Mouse (Mus musculus) spleen, postnatal 4 days (tissue): ENCODE results near the gene Gm21060.
"Not testable (repeated sequence)": the region's sequence is repeated elsewhere in the genome, so short reads cannot be mapped to it uniquely, and the experiment has no call there.

Source experiments
- DNase-seq, 2 experiments: peaks; one replicate each; pipeline ENCODE4 v3.0.0; 2022; ENCODE audit warnings: low spot score in 2 of 2

The Gm21060 gene

DNA sequence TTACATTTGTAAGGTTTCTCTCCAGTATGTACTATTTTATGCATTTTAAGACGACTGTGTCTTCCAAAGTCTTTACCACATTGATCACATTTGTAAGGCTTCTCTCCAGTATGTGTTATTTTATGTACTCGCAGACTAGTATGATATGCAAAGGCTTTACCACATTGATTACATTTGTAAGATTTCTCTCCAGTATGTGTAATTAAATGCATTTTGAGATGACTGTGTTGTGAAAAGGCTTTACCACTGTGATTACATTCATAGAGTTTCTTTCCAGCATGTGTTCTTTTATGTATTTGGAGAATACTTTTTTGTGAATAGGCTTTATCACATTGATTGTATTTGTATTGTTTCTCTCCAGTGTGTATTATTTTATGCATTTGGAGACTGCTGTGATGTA, at the start of gene Gm21060:
TSS of gene Gm21060 (minus strand) at position 101 of the 400 bp plus-strand sequence.
- DNase-seq: no peak

DNA sequence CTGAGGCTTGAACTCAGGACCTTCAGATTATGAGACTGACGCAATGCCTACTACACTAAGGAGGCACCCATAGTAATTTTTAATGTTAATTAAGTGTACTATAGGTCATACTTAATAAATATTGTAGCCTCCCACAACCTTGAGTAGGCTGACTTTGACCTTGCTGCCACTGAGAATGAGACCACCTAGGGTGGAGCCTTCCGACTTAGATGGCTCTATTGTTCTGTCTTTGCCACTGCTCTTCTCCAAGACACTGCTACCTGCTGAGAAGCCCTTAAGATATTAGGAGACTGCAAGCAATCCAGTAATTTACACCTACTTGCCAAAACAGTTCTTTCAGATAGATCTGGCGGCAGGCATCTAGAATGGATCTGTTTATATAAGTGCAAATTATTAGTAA, 24.0 kb upstream of the Gm21060 start:
- DNase-seq: not testable (repeated sequence)

GRCm38 (mm10) chr19:61313185-61313584, 16.3 kb upstream of the Gm21060 start:
- not testable (repeated sequence) for DNase-seq

DNA sequence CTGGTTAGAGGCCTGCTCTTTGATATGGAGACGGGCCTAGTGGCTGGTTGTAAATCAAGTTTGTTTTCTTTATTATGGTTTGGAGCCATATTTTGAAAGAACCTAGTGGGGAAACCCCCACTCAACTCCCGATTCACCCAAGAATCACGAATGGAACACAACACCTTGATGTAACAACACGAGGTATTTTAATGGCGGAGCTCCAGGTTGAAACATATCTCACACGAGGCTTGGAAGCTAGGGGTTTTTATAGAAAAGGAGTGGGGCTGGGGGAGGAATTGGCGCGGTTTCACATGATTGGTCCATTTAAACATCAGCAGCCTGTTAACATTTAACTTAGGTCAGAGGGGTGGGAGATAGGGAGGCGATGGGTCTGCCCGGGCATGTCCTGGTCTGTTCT, 15.5 kb upstream of the Gm21060 start:
- DNase-seq: not testable (repeated sequence)

DNA sequence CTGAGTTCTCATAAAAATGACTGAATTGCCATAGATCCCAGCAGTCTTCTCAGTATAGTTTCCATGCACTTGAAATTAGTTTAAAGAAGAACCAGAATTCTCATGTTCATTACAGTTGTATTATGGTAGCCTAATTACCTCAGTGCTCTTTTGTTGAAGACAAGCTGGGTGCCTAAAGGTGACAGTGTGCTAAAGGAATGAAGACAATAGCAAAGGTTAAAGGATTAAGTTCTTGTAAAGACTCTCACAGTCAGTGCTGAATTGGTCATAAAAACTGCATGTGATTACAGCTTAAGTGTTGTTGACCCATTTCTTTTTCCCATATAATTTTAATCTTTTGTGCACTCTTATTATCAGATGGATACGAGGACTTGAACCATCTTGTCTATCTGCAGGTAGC, 11.2 kb upstream of the Gm21060 start:
- not testable (repeated sequence) for DNase-seq

- DNase-seq: not testable (repeated sequence)
Measured at GRCm38 (mm10) chr19:61285033-61285432, 11.8 kb downstream of the Gm21060 start.

DNA sequence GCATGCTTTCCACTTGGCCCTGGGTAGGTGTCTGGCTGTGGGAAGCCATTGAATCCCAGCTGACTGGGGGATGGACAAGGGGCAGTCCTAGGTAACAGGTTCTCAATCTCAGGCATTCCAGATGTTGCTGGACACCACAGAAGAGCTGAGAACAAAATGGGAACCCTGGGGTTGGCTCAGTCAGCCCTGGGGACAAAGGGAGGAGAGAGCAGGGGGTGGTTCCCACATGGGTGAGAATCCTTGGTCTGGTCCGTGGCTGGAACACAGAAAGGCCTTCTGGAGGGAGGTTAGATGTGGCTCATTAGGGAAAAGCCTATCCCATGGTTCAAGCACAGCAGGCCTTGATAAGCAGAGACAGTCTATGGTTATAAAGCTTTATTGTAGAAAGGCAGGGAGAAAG, 13.3 kb downstream of the Gm21060 start:
- DNase-seq: no peak

DNA sequence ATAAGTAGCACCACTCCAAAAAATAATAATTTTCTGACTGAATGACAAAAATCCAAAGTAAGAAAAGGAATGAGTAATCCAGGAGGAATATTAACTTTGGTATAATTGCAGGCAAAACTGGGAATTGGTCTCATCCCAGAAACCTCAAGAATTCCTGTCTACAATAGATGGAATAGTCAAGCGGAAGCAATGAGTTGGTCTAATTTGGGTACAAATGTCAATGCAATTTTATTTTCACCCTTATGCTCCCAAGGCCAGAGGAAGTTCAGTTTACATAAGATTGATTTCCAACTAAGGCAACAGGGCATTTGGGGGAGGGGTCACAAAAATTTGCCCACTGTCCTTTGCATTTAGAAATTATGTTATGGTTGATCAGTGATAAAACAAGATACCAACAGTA, 21.4 kb downstream of the Gm21060 start:
- DNase-seq: no peak

DNA sequence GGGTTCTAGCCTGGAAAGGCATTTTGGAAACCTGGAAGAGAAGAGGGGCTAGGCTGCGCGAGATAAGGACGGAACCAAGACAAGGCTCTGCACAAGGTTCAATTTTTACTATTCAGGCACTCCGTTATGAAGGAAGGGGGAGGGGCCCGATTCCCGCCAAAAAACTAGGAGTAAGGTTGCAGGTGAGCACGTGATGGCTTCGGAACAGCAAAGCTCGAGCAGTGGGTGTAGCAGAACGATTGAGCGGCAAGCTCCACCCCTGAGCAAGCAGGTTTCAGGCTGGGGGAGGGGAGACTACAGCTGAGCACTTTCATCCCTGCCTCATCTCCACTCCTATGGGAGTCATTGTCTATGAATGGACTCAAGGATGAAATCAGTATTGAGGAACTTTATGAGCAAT, 27.7 kb downstream of the Gm21060 start:
- DNase-seq: peak in 1 of 2 experiments; percentile 42

- DNase-seq: peak in 1 of 2 experiments; percentile 46
Measured at GRCm38 (mm10) chr19:61267141-61267540, 29.7 kb downstream of the Gm21060 start.

DNA sequence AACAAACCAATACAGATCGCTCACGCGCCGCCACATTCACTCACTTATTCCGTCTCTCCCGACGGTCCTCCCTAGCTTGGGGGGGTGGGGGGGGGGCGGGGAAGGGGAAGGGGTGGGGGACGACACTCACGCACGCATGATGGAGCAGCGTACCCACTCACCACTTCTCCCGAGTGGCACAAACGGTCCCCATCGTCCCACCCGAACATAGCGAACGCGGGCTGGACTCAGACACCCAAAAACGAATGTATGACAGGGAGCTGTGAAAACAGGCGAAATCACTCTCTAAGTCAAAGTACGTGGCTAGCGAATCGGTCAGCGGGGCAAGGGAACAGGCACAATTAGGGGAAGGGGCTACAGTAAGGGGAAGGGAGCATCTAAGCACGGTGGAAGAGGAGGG, 30.2 kb downstream of the Gm21060 start:
- peak; percentile 18 to 71 for DNase-seq

DNA sequence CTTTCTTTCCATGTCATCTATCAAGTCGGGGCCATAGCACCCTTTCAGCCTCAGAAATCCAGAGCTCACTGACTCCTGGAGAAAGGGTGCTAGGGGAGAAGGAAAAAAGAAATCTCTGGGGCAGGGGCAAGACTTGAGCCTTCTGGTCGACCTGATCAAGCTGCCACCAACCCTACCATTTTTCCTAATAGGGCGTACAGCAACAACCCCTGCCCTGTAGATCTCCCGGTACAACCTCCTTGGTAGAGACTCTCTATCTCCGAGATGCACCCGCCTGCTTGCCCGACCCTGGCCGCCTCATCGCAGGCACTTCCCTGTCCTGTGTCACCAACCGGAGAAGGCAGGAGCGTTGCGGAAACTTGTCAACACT, 30.6 kb downstream of the Gm21060 start:
- DNase-seq: peak; percentile 63 to 86

- peak; percentile 75 to 93 for DNase-seq
Measured at GRCm38 (mm10) chr19:61265349-61266245, 31.3 kb downstream of the Gm21060 start.

DNA sequence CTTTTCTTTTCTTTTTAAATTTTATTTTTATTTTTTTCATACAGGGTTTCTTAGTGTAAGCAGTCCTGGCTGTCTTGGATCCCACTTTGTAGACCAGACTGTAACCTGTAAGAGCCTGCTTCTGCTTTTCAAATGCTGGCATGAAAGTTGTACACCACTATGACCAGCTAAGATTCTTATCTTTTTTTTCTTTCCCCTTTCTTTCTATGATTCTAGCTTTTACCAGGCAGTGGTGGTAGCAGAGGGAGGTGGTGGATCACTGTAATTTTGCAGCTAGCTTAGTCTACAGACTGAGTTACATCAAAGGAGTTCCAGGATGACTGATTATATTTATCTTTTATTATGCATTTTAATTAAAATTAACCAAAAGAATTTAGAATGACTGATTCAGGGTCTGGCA, 31.9 kb downstream of the Gm21060 start:
- DNase-seq: no peak

DNA sequence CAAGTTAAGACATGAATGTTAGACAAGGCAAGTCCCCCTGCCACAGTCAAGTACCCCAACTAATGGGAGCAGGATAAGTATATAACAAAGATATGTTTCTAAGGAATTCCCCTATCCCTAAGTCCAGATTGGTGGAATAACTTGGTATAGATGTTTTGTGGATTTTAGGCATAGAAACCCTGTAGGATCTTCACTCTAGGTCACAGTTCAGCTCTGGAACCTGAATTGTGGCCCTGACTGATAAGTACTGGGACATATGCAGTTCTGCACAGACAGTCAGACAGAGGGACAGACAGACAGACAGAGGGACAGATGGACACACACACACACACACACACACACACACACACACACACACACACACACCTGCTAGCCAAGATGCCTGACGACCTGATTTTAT, 32.6 kb downstream of the Gm21060 start:
- peak in 1 of 2 experiments; percentile 64 for DNase-seq

- DNase-seq: peak in 1 of 2 experiments; percentile 54
Measured at GRCm38 (mm10) chr19:61261241-61261640, 35.6 kb downstream of the Gm21060 start.

- DNase-seq: peak in 1 of 2 experiments; percentile 53
Measured at GRCm38 (mm10) chr19:61257733-61258132, 39.1 kb downstream of the Gm21060 start.

- DNase-seq: peak in 1 of 2 experiments; percentile 52
Measured at GRCm38 (mm10) chr19:61256166-61256887, 40.5 kb downstream of the Gm21060 start.

GRCm38 (mm10) chr19:61247334-61247733, 49.5 kb downstream of the Gm21060 start:
- DNase-seq: not testable (repeated sequence)
